Mouse (Mus musculus) R1 (cell line): ENCODE data around the gene Htatsf1.
A peak's percentile ranks its signal among the peaks of the same experiment; 100 is the strongest.

Experiments used
- DNase-seq: peaks from one replicate; pipeline ENCODE4 v3.0.0-alpha.2; 2018; ENCODE audit warnings: low read depth, low spot score

Gene Htatsf1

GRCm38 (mm10) chrX:57053174-57053992 lies at the start of gene Htatsf1:
TSS of gene Htatsf1 (plus strand) at chrX:57053583.
- peak; percentile 81 for DNase-seq

- DNase-seq, result no peak
Measured at GRCm38 (mm10) chrX:57012891-57013290, 40.5 kb upstream of the Htatsf1 start.

- no peak for DNase-seq
Measured at GRCm38 (mm10) chrX:57042774-57043173, 10.6 kb upstream of the Htatsf1 start, which contains the start of gene Brs3. TSS of gene Brs3 (plus strand) at chrX:57043074.

- no peak for DNase-seq
Measured at GRCm38 (mm10) chrX:57043869-57044268, 9.5 kb upstream of the Htatsf1 start.

- DNase-seq, result no peak
Measured at GRCm38 (mm10) chrX:57052848-57053173, 572 bp upstream of the Htatsf1 start.

GRCm38 (mm10) chrX:57053993-57054385 lies 606 bp downstream of the Htatsf1 start:
- DNase-seq, result no peak

GRCm38 (mm10) chrX:57081496-57081895 lies 28.1 kb downstream of the Htatsf1 start:
- DNase-seq, result no peak

GRCm38 (mm10) chrX:57087806-57088205 lies 34.4 kb downstream of the Htatsf1 start, which contains the start of gene Vgll1:
TSS of gene Vgll1 (plus strand) at chrX:57088106.
- no peak for DNase-seq

- DNase-seq, result no peak
Measured at GRCm38 (mm10) chrX:57103415-57103814, 50.0 kb downstream of the Htatsf1 start.

GRCm38 (mm10) chrX:57106956-57107355 lies 53.6 kb downstream of the Htatsf1 start:
- no peak for DNase-seq
